Mouse (Mus musculus) CD8-positive naive resting alpha-beta T cell, adult 57 days (primary cell): ENCODE data around the gene Mrgprh. TPM values are rescaled to one million over a fixed set of nuclear protein-coding genes. Genes with fewer than 3 reads are reported as not detected.

Source experiments
- total RNA-seq: library from RNA; stranded (reverse); gene quantifications from one replicate; pipeline ENCODE4 v1.2.4, GENCODE M21; 2023

Mrgprh gene
- not detected for total RNA-seq

DNA sequence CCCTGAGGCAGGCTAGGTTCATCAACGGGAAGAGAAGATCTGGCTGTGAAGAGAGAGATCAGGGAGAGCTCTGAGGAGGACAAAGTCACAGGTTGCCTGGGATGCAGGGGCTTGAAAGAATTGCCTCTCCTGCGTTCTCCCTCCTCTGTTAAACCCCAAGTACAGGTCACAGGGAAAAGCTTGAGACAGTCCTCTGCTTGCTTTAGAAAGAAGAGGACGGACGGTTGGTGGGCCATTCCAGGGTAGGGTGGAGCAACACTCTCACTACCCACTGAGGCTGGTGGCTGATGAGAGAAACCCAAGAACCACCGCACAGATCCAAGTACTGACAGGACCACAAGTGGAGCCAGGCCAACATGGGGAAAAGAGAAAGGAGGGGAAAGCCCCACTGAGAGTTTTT is at the start of gene Mrgprh:
Gene Mrgprh, plus strand, starts transcription at position 301 of the 400 bp plus-strand sequence.

DNA sequence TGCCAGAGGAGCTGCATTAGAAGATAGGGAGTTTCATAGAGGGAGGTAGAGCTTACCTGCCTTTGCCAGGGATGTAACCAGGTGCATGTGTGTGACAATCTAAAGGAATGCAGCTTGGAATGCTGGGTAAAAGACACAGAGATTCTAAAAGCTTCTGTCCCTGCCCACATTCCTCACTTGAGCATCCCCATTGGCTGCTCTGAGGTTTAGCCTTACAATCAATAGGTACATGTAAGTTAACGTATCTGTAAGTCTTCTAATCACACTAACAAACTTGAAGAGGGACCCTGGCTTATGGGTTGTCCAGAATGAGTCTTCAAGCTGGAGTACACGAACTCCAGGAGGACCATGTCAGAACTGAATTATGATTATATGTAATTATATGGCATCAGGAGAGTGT is 7.8 kb upstream of the Mrgprh start, which contains the start of gene Mas1:
Gene Mas1, minus strand, starts transcription at position 101 of the 400 bp plus-strand sequence.

DNA sequence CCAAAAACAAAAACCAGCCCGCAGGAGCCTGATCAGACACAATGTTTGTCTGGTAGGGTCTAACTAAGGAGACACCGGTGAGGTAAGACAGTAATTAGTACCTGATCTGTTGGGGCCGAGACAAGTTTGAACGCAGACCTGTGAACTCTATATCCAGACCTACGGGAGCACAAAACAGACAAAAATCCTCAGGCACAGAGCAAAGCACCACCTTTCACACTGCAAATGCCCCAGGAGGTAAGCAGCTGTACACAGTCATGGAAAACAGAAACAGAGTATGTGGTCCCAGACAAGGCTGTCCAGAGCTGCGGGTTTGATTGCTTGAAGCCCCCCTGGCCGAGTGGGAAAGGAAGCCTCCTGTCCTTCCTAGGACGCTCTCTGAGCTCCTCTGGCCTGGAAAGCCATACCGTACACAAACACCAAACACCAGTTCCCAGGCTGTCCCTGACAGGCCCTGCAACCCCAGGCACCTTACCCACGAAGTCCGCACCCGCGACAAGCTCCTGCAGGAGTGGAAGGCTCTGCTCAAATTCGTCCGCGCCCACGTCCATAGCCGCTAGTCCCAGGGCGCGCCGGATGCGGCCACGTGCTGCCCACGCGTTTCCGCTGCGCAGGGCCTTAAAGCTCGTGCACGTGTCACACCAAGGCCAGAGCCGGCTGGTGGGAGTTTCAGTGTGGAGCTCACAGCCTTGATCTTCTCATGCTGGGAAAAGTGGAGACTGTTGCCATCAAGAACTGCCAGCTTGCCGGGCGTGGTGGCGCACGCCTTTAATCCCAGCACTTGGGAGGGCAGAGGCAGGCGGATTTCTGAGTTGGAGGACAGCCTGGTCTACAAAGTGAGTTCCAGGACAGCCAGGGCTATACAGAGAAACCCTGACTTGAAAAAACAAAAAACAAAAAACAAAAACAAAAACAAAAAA is 33.8 kb downstream of the Mrgprh start, which contains the start of gene Pnldc1:
Gene Pnldc1, minus strand, starts transcription at position 870 of the 920 bp plus-strand sequence.

DNA sequence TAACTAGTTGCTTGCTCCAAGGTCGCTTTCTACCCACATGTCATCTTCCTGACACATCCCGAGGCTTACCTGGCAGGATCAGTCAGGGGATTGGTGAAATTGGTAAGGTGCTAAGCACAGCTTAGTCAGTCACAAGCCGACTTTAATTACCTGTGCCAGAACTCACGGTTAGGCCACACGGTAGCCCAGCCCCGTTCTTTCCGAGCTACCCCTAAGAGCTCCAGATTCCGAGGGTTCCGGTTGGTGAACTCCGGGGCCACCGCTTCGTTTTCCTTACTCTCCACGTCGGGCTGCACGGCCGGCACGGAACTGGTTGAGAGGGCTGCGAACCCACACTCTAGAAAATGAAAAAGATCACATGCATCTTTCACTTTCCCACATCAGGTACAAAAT is 39.6 kb downstream of the Mrgprh start, which contains the start of gene Tcp1:
Gene Tcp1, plus strand, starts transcription at position 214 of the 393 bp plus-strand sequence.

DNA sequence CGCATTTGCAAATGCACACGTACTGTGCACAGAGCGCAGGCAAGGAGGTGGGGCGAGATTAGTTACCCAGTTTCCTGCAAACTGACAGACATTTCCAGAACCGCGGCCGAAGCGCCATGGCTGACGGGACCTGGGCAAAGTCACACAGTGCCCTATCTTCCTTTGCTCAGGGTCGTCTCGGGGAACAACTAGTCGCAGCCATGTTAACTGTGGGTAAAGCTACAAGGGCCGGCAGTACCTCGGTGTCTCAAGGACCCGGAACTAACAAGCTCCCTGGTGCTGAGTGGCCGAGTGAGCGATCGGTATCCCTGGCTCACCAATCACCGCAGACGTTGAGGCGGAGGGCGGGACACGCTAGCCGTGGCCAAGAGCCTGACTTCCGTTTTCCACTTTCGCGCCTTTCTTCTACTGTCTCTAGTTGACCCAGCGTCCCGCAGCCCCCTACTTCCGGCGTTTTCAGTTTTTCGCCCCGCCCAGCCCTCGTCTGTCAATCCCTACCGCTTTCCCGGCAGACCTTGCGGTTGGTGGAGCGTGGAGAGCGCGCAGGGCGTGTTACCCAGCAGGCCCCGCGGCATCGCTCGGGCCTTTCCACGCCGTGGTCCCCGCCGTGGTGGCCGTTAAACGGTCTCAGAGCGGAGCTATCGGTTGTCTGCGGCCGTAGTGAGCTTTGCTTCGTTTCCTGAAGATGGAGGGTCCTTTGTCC is 40.2 kb downstream of the Mrgprh start, which contains the start of gene Mrpl18:
Gene Mrpl18, minus strand, starts transcription at position 465 of the 703 bp plus-strand sequence.

Other genes with a start within 250 kb of the Mrgprh start
- not detected for gene Slc22a1, start 200.2 kb upstream of the Mrgprh start, total RNA-seq
- 36.8 TPM for gene Igf2r, start 106.4 kb upstream of the Mrgprh start, total RNA-seq
- gene Mas1, start 7.9 kb upstream of the Mrgprh start, total RNA-seq: not detected
- gene Pnldc1, start 34.2 kb downstream of the Mrgprh start, total RNA-seq: 2.1 TPM
- gene Tcp1, start 39.7 kb downstream of the Mrgprh start, total RNA-seq: 197 TPM
- 37.7 TPM for gene Mrpl18, start 40.3 kb downstream of the Mrgprh start, total RNA-seq
- gene Acat3, start 64.6 kb downstream of the Mrgprh start, total RNA-seq: 1.3 TPM
- 19.6 TPM for gene Acat2, start 84.7 kb downstream of the Mrgprh start, total RNA-seq
- 85.8 TPM for gene Wtap, start 118.1 kb downstream of the Mrgprh start, total RNA-seq
- gene Sod2, start 130.8 kb downstream of the Mrgprh start, total RNA-seq: 55.1 TPM
- 0.52 TPM for gene Gpr31b, start 176.3 kb downstream of the Mrgprh start, total RNA-seq
- not detected for gene Tcp10b, start 185.1 kb downstream of the Mrgprh start, total RNA-seq